Mouse (Mus musculus): Measurements from ENCODE around the gene Lamb2.

- TF ChIP-seq GATA1 (IDR thresholded peaks at IDR 0.05; ENCODE audit: low read length) (no peak), TAL1 (IDR thresholded peaks at IDR 0.05; ENCODE audit: low read length) (no peak)
Measured at GRCm38 (mm10) chr9:108517931-108518332, 38.4 kb downstream of the Lamb2 start.
